Mouse (Mus musculus) T-helper 2 cell (primary cell): ENCODE measurements around the gene Camta1.

Experiments used
- in situ Hi-C: fragments of 300-600 bp; cut with MboI, MseI; formaldehyde crosslinking; loops from one replicate; pipeline ENCODE4 v1.15.1; 2025; ENCODE audit warnings: high pct_unique_total_duplicates

Gene Camta1

DNA sequence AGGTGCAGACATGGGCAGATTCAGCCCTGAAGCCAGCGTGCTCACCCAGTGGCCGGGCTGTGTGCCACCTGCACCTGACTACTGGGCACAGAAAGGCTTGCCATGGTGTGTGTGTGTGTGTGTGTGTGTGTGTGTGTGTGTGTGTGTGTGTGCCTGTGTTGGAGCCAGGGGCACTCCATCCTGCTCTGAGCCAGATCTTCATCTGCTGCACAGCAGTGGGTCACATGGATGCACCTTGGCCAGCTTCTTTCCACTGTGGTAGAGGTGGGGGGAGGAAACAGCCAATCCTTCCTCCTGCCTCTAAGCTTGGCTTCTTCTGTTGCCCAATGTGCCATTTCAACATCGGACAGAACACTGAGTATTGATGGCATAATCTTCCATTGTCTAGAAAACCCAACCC lies 407.1 kb downstream of the Camta1 start:
- in situ Hi-C loops: no loop called here

DNA sequence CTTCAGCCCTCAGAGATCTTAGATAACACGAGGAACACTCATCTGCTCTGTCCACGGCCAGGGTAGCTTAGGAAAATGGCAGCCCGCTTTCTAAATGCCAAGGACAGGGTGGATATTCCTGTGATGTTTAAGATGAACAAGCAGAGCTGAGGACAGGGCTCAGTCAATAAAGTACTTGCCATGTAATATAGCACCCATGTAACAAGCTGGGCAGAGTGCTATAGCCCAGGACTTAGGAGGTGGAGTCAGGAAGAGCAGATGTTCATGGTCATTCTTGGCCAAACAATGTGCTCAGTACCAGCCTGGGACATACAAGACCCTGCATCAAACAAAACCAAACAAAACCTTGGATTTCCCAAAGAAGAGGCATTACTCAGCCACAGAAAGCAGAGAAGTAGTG lies 407.6 kb downstream of the Camta1 start:
- in situ Hi-C loops: no loop called here

DNA sequence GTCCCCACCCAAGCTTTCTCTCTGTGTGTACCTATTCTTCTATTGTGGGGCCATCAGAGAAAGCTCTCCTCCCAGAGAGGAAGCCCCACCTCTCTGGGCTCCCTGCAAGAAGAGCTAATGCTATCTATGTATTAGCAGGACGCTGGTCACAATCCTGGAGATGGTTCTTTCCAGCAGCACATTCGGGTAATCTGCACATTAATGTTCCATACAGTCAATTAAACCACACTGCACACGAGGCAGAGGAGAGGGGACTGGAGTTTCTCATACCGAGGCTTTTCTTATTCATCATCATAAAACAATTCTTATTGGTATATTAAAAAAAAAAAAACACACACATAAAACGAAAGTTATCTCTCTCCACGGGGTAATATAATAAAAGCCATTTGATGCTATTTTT lies 409.8 kb downstream of the Camta1 start:
- in situ Hi-C loops: no loop called here

- in situ Hi-C loops: no loop called here
These were observed 411.7 kb downstream of the Camta1 start for GRCm38 (mm10) chr4:151449981-151450380.

- in situ Hi-C loops: no loop called here
These were observed 413.3 kb downstream of the Camta1 start for GRCm38 (mm10) chr4:151448341-151448740.

- in situ Hi-C loops: no loop called here
These were observed 417.0 kb downstream of the Camta1 start for GRCm38 (mm10) chr4:151444665-151445064.

DNA sequence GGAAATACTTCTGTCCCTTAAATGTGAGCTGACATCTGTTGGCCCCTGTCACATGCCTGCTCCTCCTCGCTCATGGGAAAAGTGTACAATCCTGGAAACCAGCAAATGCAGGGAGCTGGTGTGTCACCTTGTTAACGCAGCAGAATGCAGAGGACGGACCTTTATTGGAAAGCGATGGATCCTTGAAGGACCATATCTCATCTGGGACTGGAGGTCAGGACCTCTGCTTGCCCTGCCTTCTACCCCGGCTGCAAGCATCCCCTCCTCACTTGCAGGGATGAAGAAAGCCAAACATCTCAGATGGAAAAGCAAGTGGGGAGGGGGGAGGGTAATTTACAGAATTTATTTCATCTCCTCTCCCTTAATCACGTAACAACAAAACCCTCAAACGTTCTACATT lies 423.1 kb downstream of the Camta1 start:
- in situ Hi-C loops: no loop called here

- in situ Hi-C loops: no loop called here
These were observed 423.8 kb downstream of the Camta1 start for GRCm38 (mm10) chr4:151437859-151438258.

DNA sequence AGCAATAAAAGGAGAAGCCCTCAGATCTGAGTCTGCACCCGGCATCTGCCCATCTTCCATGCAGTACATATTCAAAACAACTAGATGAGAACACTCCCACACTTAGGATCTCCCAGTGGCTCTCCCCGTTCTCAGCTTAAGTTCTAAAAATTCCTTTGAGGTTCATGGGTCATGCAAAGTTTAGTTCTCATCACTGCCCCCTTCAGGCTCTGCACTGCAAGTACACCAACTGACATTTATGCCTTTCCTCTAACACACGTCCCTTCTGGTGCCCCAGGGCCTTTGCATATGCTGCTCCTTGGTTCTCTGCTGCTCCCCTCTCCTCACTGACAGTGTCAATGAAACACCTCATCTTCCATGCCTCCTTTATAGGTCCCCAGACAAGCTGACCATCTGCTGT lies 436.5 kb downstream of the Camta1 start:
- in situ Hi-C loops: no loop called here

DNA sequence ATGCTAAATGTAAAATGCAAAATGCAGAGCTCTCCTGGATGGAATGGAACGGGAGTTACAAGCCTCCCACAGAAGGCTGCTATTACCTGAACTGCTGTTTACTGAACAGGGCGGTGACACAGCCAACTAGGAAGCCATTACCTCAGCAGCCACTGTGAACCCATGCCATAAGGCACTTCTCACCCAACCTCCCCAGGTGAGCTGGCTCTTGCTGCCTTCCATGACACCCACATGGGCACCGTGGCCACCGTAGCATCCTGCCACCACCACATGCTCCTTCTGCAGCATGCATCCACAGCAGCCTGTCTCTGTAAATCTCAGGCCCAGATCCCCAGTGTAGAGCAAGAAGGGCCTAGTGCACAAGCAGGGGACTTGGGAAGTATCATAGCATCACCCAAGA lies 438.8 kb downstream of the Camta1 start:
- in situ Hi-C loops: no loop called here

- in situ Hi-C loops: no loop called here
These were observed 439.3 kb downstream of the Camta1 start for GRCm38 (mm10) chr4:151422361-151422760.

GRCm38 (mm10) chr4:151418344-151418875 lies 443.3 kb downstream of the Camta1 start:
- in situ Hi-C loops: no loop called here

DNA sequence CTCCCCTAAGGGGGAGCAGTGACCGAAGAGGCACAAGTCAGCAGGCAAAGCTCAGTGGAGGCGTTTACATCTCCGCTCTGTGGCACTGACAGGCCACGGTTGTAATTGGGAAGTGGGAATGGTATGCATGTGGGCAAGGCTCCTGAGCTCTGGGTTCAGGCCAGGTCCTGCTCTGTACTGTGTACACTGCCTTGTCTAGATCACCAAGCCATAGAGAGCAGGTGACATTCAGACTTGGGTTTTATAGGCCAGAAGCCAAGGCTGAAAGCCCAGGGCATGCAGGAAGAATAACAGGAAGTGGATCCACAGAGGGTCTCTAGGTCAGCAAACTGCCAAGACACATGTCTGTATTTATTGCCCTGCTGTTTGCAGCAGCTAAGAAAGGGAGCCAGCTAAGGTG lies 445.9 kb downstream of the Camta1 start:
- in situ Hi-C loops: no loop called here

- in situ Hi-C loops: no loop called here
These were observed 446.3 kb downstream of the Camta1 start for GRCm38 (mm10) chr4:151415376-151415775.

DNA sequence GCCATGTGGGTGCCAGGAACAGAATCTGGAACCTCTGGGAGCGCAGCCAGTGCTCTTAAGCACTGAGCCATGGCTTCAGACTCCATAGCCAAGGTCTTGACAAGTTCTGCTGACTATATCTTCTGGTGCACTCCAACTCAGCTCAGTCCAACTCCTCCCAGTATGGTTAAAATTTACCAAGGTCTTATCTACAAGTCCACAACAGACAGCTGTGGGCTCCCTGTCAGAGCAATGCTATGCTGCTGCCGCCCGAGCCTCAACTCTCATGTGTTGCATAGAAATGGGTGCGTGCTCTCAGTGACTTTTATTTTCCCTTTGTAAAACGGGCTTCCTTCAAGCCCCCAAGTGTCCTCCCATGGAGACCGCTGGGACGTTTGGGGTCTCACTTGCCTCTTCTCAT lies 446.7 kb downstream of the Camta1 start:
- in situ Hi-C loops: no loop called here

DNA sequence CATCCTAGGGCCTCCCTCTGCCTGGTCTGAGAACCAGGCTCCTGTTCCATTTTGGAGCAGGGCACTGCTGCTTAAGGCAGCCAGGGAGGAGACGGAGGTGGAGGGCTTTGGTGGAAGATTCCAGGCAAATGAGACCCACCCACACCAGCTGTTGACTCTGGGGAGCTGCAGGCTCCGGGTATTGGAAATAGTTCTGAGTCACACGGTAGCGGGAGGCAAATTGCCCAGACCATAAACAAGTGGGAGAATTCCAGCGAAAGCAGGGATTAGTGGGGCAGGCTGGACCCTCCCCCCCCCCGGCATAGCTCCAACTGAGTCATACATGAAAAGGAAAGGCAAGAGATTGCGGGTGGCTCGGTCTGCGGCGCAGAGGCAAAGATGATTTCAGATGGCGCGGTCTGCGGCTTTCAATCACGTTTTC lies 450.0 kb downstream of the Camta1 start:
- in situ Hi-C loops: no loop called here

- in situ Hi-C loops: no loop called here
These were observed 450.7 kb downstream of the Camta1 start for GRCm38 (mm10) chr4:151411016-151411415.

DNA sequence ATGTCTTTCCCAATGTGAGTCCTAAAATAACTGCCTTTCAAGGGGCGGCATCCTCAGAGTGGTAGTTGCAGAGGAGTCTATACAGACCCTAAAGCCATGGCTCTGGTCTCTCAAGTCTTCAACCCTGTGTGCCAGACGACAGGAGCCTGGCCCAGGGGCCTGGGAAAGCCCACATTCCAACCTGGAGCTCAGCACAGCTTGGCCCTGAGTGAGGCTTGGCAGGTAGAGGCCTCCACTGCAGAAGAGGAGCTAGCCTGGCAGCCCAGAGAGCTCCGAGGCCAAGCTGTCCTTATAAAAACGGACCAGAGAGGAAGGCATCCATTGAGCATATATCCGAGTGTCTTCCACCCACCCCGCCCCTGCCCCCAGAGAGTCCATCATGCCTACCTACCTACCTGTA lies 452.4 kb downstream of the Camta1 start:
- in situ Hi-C loops: no loop called here

DNA sequence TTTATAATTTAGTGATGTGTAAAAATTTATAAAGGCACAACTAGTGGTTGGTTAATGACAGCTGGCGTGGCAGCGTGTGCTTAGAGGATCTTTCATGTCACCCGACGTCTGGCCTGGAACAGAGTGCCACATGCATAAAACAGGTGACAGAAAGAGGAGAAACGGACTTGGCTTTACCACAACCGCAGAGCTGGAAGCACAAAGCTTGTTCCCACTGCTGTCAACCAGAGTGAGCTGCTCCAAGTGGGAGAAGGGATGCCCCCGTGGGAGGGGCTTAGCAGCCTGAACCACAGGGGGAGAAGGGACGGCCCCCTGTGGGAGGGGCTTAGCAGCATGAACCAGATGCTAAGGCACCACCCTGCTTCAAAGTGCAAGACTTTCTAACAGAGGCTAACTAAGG lies 452.9 kb downstream of the Camta1 start:
- in situ Hi-C loops: no loop called here

DNA sequence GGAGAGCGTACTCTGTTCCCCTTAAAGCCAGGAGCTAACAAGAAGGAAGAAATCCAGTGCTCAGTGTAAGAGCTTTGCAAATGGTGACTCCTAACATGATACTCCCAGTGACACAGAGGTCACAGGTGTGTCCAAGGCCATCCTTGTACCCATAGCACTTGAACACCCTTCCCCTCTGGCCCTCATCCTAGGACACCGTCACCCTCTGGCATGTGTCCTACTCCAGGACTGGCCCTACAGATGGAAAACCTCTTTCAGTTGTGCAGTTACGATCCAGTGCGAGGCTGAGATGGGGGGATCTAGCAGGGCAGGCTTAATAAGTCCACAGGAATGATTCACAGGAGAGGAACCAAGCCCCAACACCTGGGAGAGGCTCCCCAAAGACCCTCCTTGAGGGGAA lies 453.4 kb downstream of the Camta1 start:
- in situ Hi-C loops: no loop called here

GRCm38 (mm10) chr4:151407129-151407528 lies 454.5 kb downstream of the Camta1 start:
- in situ Hi-C loops: no loop called here

- in situ Hi-C loops: no loop called here
These were observed 457.0 kb downstream of the Camta1 start for GRCm38 (mm10) chr4:151404581-151405256.

DNA sequence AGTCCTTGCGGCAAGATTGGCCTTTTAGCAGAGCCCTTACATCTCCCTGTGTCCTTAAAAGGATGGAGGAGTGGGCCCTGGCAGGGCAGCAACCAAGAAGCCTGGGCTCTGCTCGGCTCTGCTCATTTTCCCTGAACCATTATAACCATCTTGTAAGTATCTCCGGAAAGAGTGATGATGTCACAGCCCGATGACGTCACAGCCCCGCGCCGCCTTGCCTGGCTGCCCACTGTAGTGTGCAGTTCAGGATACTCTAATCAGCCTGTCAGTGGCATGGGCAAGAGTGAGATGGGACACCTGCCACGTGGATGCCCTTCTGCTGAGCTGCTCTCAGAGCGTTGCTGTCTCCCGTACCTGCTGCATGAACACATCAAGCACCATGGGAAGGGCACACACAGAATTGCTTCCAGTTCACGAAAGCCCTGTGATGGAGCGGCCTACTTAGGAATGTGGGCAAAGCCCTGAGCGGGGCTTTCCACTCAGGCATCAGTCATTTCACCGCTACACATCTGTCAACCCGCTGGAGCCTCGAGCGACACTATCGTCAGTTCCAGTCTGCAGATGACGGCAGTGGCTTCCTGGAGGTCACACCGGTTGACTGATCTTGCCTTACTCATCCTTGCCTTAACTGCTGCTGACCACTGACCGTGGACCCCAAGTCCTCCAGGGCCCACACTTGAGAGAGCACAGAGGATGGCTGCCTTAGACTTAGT lies 459.8 kb downstream of the Camta1 start:
- in situ Hi-C loops: no loop called here
